Mouse (Mus musculus) myocyte (in vitro differentiated cells): ENCODE data around the gene Dnajc8.

Experiments
- MAX ChIP-seq: IDR thresholded peaks from one replicate; pipeline ENCODE4 v1.6.1; 2011; ENCODE audit warnings: low read depth, mild to moderate bottlenecking, control low read depth
- MYOG ChIP-seq, 3 experiments: IDR thresholded peaks; one replicate each; pipeline ENCODE4 v1.6.1; 2011; ENCODE audit warnings: control low read depth in 2 of 3, low read depth in 2 of 3, mild to moderate bottlenecking in 2 of 3; ENCODE audit not compliant: insufficient read length in 2 of 3, control insufficient read depth in 1 of 3, insufficient read depth in 1 of 3
- POLR2A ChIP-seq: IDR thresholded peaks from one replicate; pipeline ENCODE4 v1.6.1; 2011; ENCODE audit warnings: low read depth, mild to moderate bottlenecking, control low read depth, moderate library complexity; ENCODE audit not compliant: insufficient read length
- REST ChIP-seq: IDR thresholded peaks from one replicate; pipeline ENCODE4 v1.6.1; 2011; ENCODE audit warnings: mild to moderate bottlenecking, control low read depth, moderate library complexity; ENCODE audit not compliant: insufficient read depth, insufficient read length
- SRF ChIP-seq: IDR thresholded peaks from one replicate; pipeline ENCODE4 v1.6.1; 2011; ENCODE audit warnings: low read depth; ENCODE audit not compliant: control insufficient read depth, insufficient read length
- TCF12 ChIP-seq: IDR thresholded peaks from one replicate; pipeline ENCODE4 v1.6.1; 2011; ENCODE audit warnings: mild to moderate bottlenecking, control low read depth; ENCODE audit not compliant: poor library complexity, insufficient read depth, severe bottlenecking

DNA sequence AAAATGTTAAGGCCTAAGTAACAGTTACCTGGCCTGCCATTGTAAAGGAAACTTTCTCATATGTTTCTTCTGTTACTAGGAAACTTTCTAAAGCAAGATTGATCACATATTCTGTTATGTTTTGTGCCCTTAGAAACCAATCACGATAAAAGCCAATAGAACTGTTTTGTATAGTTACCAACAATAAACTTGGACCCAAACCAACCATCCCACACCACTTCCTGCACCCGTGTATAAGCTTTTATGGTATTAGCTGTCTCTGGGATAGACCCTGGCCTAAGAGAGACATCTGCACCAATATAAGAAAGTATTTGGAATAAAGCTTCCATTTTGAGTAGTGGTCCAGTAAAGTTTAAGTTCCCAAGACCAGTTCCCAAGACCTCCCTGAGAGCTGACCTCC lies 49.6 kb downstream of the Dnajc8 start:
- TF ChIP-seq MAX (no peak), TCF12 (no peak), POLR2A (no peak), MYOG (IDR thresholded peaks at IDR 0.05; ENCODE audit: control insufficient read depth in 1 of 3, insufficient read depth in 1 of 3, insufficient read length in 2 of 3, low read depth in 2 of 3) (no peak), REST (no peak), SRF (no peak)
